Comparison of ENCODE assay signal across 25 mouse cellular contexts in the genomic region with DNA sequence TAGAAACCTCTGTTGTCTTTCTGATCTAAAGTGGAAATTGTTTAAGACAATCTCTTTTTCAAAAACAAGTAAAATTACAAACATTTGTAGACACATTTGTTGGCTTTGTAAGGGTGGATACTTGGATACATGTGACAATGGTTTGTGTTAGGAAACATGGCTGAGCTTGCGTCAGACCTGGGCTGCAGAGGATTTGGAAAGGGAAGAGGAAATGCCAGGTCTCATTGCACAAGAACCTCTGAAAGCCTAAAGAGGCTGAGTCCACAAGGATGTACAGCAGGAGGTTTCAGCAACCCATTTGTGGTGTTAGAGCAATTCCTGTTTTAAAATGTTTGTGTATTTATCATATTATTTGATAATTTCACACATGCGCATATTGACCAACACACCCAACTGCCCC.
A peak's percentile ranks its signal among the peaks of the same experiment; 100 is the strongest.
DNase-seq lines count a peak whose midpoint lies in the region; ATAC-seq and TF ChIP-seq lines count a peak whose summit lies in the region.
"Had no signal": no experiment of that assay in that cellular context is flagged by ENCODE, and none has a peak within 500 bp of the region (broad histone marks: within the 10 kb centered on the region; RNA-seq: fewer than 3 reads in every experiment).

No protein-coding gene starts in this region.

- no peak for ATAC-seq in forebrain, embryonic 14.5 days
- ATAC-seq: CD4-positive, CD25-positive, alpha-beta regulatory T cell, adult 4 months; forebrain, embryonic 15.5 days had no signal

- TF ChIP-seq POLR2A in lung, adult 2 months (IDR thresholded peaks at IDR 0.05; ENCODE audit: borderline replicate concordance, extremely low read depth, low read depth, low read length) = no peak

- H3K9ac ChIP-seq in forebrain, embryonic 14.5 days (ENCODE audit: low read length) = no peak overlapping the region
- H3K9ac ChIP-seq: embryonic facial prominence, embryonic 12.5 days; embryonic facial prominence, embryonic 15.5 days; forebrain, embryonic 15.5 days; heart, embryonic 13.5 days; hindbrain, embryonic 12.5 days; hindbrain, embryonic 15.5 days had no signal

- TF ChIP-seq CTCF in lung, adult 2 months (IDR thresholded peaks at IDR 0.05; ENCODE audit: insufficient read depth, low read length) = no peak

- H3K27me3 ChIP-seq in forebrain, embryonic 14.5 days (replicated peaks; ENCODE audit: control insufficient read depth, insufficient read depth, low read length) = no peaks in the 10 kb centered on the region
- H3K27me3 ChIP-seq: embryonic facial prominence, embryonic 12.5 days; embryonic facial prominence, embryonic 15.5 days; forebrain, embryonic 15.5 days; heart, embryonic 13.5 days; hindbrain, embryonic 12.5 days; hindbrain, embryonic 15.5 days had no signal

- WGBS in lung, adult 2 months = 75% methylated on average over 2 of the region's 2 CpGs
- 92% methylated on average over 2 of the region's 2 CpGs for WGBS in forebrain, embryonic 14.5 days

- no peak overlapping the region for H3K27ac ChIP-seq in forebrain, embryonic 14.5 days (ENCODE audit: low read depth, low read length)
- H3K27ac ChIP-seq: embryonic facial prominence, embryonic 12.5 days; embryonic facial prominence, embryonic 15.5 days; forebrain, embryonic 10.5 days; forebrain, embryonic 15.5 days; heart, embryonic 13.5 days; hindbrain, embryonic 12.5 days; hindbrain, embryonic 15.5 days had no signal

- H3K4me3 ChIP-seq in lung, adult 2 months (replicated peaks; ENCODE audit: extremely low read depth, low read depth, low read length) = no peak overlapping the region
- H3K4me3 ChIP-seq in forebrain, embryonic 14.5 days (ENCODE audit: low read depth, low read length) = no peak overlapping the region
- H3K4me3 ChIP-seq: embryonic facial prominence, embryonic 12.5 days; embryonic facial prominence, embryonic 15.5 days; forebrain, embryonic 10.5 days; forebrain, embryonic 15.5 days; heart, embryonic 13.5 days; hindbrain, embryonic 12.5 days; hindbrain, embryonic 15.5 days had no signal

- H3K9me3 ChIP-seq in forebrain, embryonic 14.5 days (replicated peaks; ENCODE audit: control insufficient read depth, low read length) = no peaks in the 10 kb centered on the region
- H3K9me3 ChIP-seq: embryonic facial prominence, embryonic 12.5 days; embryonic facial prominence, embryonic 15.5 days; forebrain, embryonic 10.5 days; forebrain, embryonic 15.5 days; heart, embryonic 13.5 days; hindbrain, embryonic 12.5 days; hindbrain, embryonic 15.5 days had no signal

- DNase-seq in lung, adult 18-20 months = peak; percentile 42 to 44
- DNase-seq in lung, adult 2 months = no peak
- DNase-seq in fibroblast of lung, adult 2 months (ENCODE audit: low read depth) = peak; percentile 31
- peak; percentile 18 for DNase-seq in lung, postnatal 10 days
- peak; percentile 50 for DNase-seq in lung, postnatal 36 days
- DNase-seq in heart, postnatal 36 days = no peak
- DNase-seq in thymus, postnatal 14 days = no peak
- DNase-seq in forebrain, embryonic 14.5 days (ENCODE audit: low spot score) = no peak
- DNase-seq: adrenal gland, adult 8-10 months; adrenal gland, postnatal 36 days; cerebellum, adult 18-20 months; cerebellum, adult 9-10 months; cerebellum, postnatal 25 days; gastrocnemius, postnatal 10 days; gastrocnemius, postnatal 36 days; heart, adult 18-20 months; heart, postnatal 14 days had no signal

- intact Hi-C loops in heart, postnatal 36 days (cut with DNase I) = no loop called here

- H3K4me2 ChIP-seq in forebrain, embryonic 14.5 days (ENCODE audit: low read length) = no peak overlapping the region
- H3K4me2 ChIP-seq: embryonic facial prominence, embryonic 12.5 days; embryonic facial prominence, embryonic 15.5 days; forebrain, embryonic 15.5 days; heart, embryonic 13.5 days; hindbrain, embryonic 12.5 days; hindbrain, embryonic 15.5 days had no signal

- H3K36me3 ChIP-seq in forebrain, embryonic 14.5 days (ENCODE audit: control insufficient read depth, insufficient read depth, low read length) = no peaks in the 10 kb centered on the region
- H3K36me3 ChIP-seq: embryonic facial prominence, embryonic 12.5 days; embryonic facial prominence, embryonic 15.5 days; forebrain, embryonic 10.5 days; forebrain, embryonic 15.5 days; heart, embryonic 13.5 days; hindbrain, embryonic 12.5 days; hindbrain, embryonic 15.5 days had no signal

- no peaks in the 10 kb centered on the region for H3K4me1 ChIP-seq in lung, adult 2 months (ENCODE audit: control insufficient read depth, insufficient read depth, low read length)
- no peaks in the 10 kb centered on the region for H3K4me1 ChIP-seq in forebrain, embryonic 14.5 days (ENCODE audit: control insufficient read depth, insufficient read depth, low read length)
- H3K4me1 ChIP-seq: embryonic facial prominence, embryonic 12.5 days; embryonic facial prominence, embryonic 15.5 days; forebrain, embryonic 10.5 days; forebrain, embryonic 15.5 days; heart, embryonic 13.5 days; hindbrain, embryonic 12.5 days; hindbrain, embryonic 15.5 days had no signal

Comparison
In these comparisons a context has a peak if more than half of its experiments do, and no peak if none do; other contexts are left out.
1. DNase-seq: peak in lung, adult 18-20 months (2 of 2), fibroblast of lung, adult 2 months (single experiment), lung, postnatal 10 days (single experiment) and lung, postnatal 36 days (single experiment); none in lung, adult 2 months (single experiment), heart, postnatal 36 days (0 of 2), thymus, postnatal 14 days (single experiment) and forebrain, embryonic 14.5 days (single experiment).